Mouse (Mus musculus) heart, adult 2 months (tissue): ENCODE measurements around the gene Tmem87b. TPM values are rescaled to one million over a fixed set of nuclear protein-coding genes. Genes with fewer than 3 reads are reported as not detected.

Experiments
- DNase-seq, 2 experiments: peaks; one replicate each; pipeline ENCODE4 v3.0.0; 2021
- H3K27ac ChIP-seq: fragments of 200-600 bp; 2 replicates; pipeline ENCODE4 v1.8.1; 2022
- H3K27me3 ChIP-seq: fragments of 200-500 bp; 2 replicates; pipeline ENCODE4 v1.6.1; 2012; ENCODE audit warnings: mild to moderate bottlenecking, low read length, inconsistent platforms, mixed read lengths; ENCODE audit not compliant: control insufficient read depth, insufficient read depth
- H3K36me3 ChIP-seq: fragments of 200-500 bp; 2 replicates; pipeline ENCODE4 v1.6.1; 2012; ENCODE audit warnings: low read length, inconsistent platforms; ENCODE audit not compliant: control insufficient read depth, insufficient read depth
- H3K4me1 ChIP-seq: fragments of 200-500 bp; 2 replicates; pipeline ENCODE4 v1.6.1; 2011; ENCODE audit warnings: low read length; ENCODE audit not compliant: control insufficient read depth, insufficient read depth
- H3K4me3 ChIP-seq: fragments of 200-600 bp; 2 replicates; pipeline ENCODE4 v1.8.1; 2022
- H3K79me2 ChIP-seq: fragments of 200-500 bp; replicated peaks from 2 replicates; pipeline ENCODE4 v1.6.1; 2012; ENCODE audit warnings: mild to moderate bottlenecking, inconsistent platforms, low read length, moderate library complexity, mixed read lengths; ENCODE audit not compliant: control insufficient read depth, insufficient read depth
- H3K9ac ChIP-seq: fragments of 200-500 bp; 2 replicates; pipeline ENCODE4 v1.6.1; 2012; ENCODE audit warnings: low read depth, mild to moderate bottlenecking, control low read depth, inconsistent platforms, low read length, mixed read lengths
- CTCF ChIP-seq: fragments of 200-600 bp; IDR thresholded peaks from 2 replicates; pipeline ENCODE4 v1.8.1; 2022; ENCODE audit warnings: antibody characterized with exemption, mild to moderate bottlenecking, moderate library complexity
- EP300 ChIP-seq: fragments of 200-500 bp; IDR thresholded peaks from 2 replicates; pipeline ENCODE4 v1.6.1; 2011; ENCODE audit warnings: low read depth, low read length, control low read depth; ENCODE audit not compliant: insufficient read depth
- POLR2A ChIP-seq: fragments of 200-500 bp; IDR thresholded peaks from 2 replicates; pipeline ENCODE4 v1.6.1; 2011; ENCODE audit warnings: mild to moderate bottlenecking, low read depth, low read length, control low read depth; ENCODE audit not compliant: insufficient read depth
- WGBS: fragments of 180-500 bp; shearing (Covaris S2); methylation state at CpG from one replicate; pipeline ENCODE4 v1.1.7; 2018; 5-methylcytosine and 5-hydroxymethylcytosine counted together
- intact Hi-C: fragments of 180-260 bp; cut with DNase I; formaldehyde crosslinking; loops from one replicate; pipeline ENCODE4 v1.15.1; 2025
- polyA plus RNA-seq: library from polyadenylated mRNA; depleted of rRNA; stranded (reverse); fragments of >200 nt; gene quantifications from 2 replicates; pipeline ENCODE4 v1.2.3, GENCODE M21; 2012
- total RNA-seq, 2 experiments: library from RNA; stranded (reverse); gene quantifications; 2 replicates each; pipeline ENCODE4 v1.2.3; 2021

The Tmem87b gene
- total and polyA plus RNA-seq, 3 experiments: 9.5 to 21.6 (median 20.8) TPM

DNA sequence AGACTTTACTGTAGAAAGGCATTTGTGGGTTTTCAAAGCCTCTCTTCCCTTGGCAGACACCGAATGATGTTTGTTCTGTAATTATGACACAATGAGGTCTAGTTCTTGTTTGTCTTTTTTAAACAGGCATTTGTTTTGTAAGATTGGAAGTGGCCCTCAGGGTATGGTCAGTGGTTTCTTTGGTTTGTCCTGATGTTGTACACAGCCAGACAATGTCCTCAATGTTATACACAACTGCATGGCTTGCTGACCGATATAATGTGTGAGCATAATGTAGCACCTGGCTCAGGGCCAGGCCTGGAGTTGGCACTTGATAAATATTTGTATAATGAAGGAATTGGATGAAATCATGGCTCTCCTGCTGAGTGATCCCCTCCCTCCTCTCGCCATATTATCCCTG lies 41.9 kb downstream of the Tmem87b start:
- Histone ChIP-seq H3K27me3 (peaks cover 6% of the 10 kb centered on the region), H3K36me3 (no peaks in the 10 kb centered on the region), H3K79me2 (no peaks in the 10 kb centered on the region), H3K27ac (no peak overlapping the region), H3K4me3 (no peak overlapping the region), H3K4me1 (no peaks in the 10 kb centered on the region), H3K9ac (no peak overlapping the region)
- no peak for DNase-seq
- intact Hi-C loops: loop anchor here (10.0 kb wide), 1 partner anchor 225 kb away; no protein-coding TSS in a partner anchor
- WGBS: 65% methylated on average over 3 of the region's 3 CpGs
- no peak for TF ChIP-seq POLR2A
- no peak for TF ChIP-seq EP300
- no peak for TF ChIP-seq CTCF

- Histone ChIP-seq H3K27ac (no peak within 1 kb of the TSS), H3K27me3 (peaks cover 6% of the 10 kb centered on the region), H3K4me3 (peak within 1 kb of the TSS; percentile 41), H3K79me2 (no peaks in the 10 kb centered on the region), H3K9ac (peak within 1 kb of the TSS; percentile 53), H3K4me1 (no peaks in the 10 kb centered on the region), H3K36me3 (no peaks in the 10 kb centered on the region)
- TF ChIP-seq CTCF (no peak), POLR2A (no peak), EP300 (no peak)
- intact Hi-C loops: loop anchor here (10.0 kb wide), 1 partner anchor 222 kb away; no protein-coding TSS in a partner anchor
- 90% methylated on average over 9 of the region's 9 CpGs for WGBS
- DNase-seq: no peak
These were observed 44.7 kb downstream of the Tmem87b start, which contains the start of gene Fbln7 for GRCm38 (mm10) chr2:128862636-128863035. Gene Fbln7, plus strand, starts transcription at chr2:128862981.

DNA sequence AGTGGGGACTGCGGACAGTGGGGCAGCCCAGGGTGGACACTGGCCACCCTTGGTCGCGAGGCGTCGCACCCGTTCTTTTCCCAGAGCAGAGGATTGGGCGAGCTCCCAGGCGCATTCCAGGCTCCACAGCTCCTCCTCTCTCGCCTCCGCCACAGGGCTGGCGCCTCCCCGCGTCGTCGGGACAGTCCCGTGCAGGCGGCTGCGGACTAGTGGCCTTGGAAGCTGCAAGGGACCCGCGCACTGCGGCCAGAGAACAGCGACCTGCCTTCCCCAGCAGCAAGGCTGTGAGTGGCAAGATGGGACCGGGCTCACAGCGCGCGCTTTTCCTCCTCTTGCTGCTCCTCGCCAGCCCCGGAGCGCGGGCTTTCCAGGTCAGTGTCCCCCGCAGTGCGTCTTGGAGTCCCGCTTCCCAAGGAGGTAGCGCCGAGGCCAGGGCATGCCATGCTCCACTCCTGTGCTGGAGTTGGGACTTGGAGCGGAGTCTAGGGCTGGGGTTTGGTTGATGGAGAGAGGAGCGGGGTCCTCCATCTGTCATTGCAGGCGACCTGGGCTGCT lies 45.9 kb downstream of the Tmem87b start:
- no peaks in the 10 kb centered on the region for H3K36me3 ChIP-seq
- H3K27me3 ChIP-seq: peaks cover 6% of the 10 kb centered on the region
- under 1% methylated on average over 38 of the region's 38 CpGs for WGBS
- H3K4me1 ChIP-seq: no peaks in the 10 kb centered on the region
- intact Hi-C loops: loop anchor here (10.0 kb wide), 1 partner anchor 221 kb away; no protein-coding TSS in a partner anchor
- no peak overlapping the region for H3K27ac ChIP-seq
- H3K4me3 ChIP-seq: peak overlapping the region; percentile 41
- H3K9ac ChIP-seq: peak overlapping the region; percentile 53
- DNase-seq: peak; percentile 67 to 68
- peak; percentile 51 for TF ChIP-seq CTCF
- no peak for TF ChIP-seq EP300
- H3K79me2 ChIP-seq: no peaks in the 10 kb centered on the region

- Histone ChIP-seq H3K79me2 (no peaks in the 10 kb centered on the region), H3K36me3 (no peaks in the 10 kb centered on the region), H3K27ac (no peak overlapping the region), H3K4me3 (no peak overlapping the region), H3K4me1 (no peaks in the 10 kb centered on the region), H3K9ac (no peak overlapping the region), H3K27me3 (peaks cover 6% of the 10 kb centered on the region)
- TF ChIP-seq POLR2A (no peak), EP300 (no peak), CTCF (no peak)
- 35% methylated on average over 3 of the region's 3 CpGs for WGBS
- intact Hi-C loops: loop anchor here (10.0 kb wide), 1 partner anchor 220 kb away; no protein-coding TSS in a partner anchor
- DNase-seq: no peak
These were observed 47.1 kb downstream of the Tmem87b start for GRCm38 (mm10) chr2:128865061-128865460.

- no peak for DNase-seq
- no peaks in the 10 kb centered on the region for H3K36me3 ChIP-seq
- H3K79me2 ChIP-seq: no peaks in the 10 kb centered on the region
- H3K4me3 ChIP-seq: no peak overlapping the region
- WGBS: 66% methylated on average over 8 of the region's 8 CpGs
- no peaks in the 10 kb centered on the region for H3K4me1 ChIP-seq
- no peaks in the 10 kb centered on the region for H3K27me3 ChIP-seq
- H3K27ac ChIP-seq: no peak overlapping the region
- TF ChIP-seq EP300: no peak
- intact Hi-C loops: no loop called here
- H3K9ac ChIP-seq: no peak overlapping the region
These were observed 53.7 kb downstream of the Tmem87b start for GRCm38 (mm10) chr2:128871656-128872055.

GRCm38 (mm10) chr2:128872256-128872655 lies 54.3 kb downstream of the Tmem87b start:
- Histone ChIP-seq H3K4me3 (no peak overlapping the region), H3K27ac (no peak overlapping the region), H3K9ac (no peak overlapping the region), H3K4me1 (no peaks in the 10 kb centered on the region), H3K36me3 (no peaks in the 10 kb centered on the region), H3K79me2 (no peaks in the 10 kb centered on the region), H3K27me3 (no peaks in the 10 kb centered on the region)
- DNase-seq: no peak
- intact Hi-C loops: no loop called here
- no peak for TF ChIP-seq EP300
- no peak for TF ChIP-seq POLR2A
- no peak for TF ChIP-seq CTCF
- 85% methylated on average over 9 of the region's 9 CpGs for WGBS
